Mouse (Mus musculus) B cell, adult 67 days (primary cell): ENCODE results near the gene Gm21170. TPM values are rescaled to one million over a fixed set of nuclear protein-coding genes. Genes with fewer than 3 reads are reported as not detected.

Source experiments
- total RNA-seq, 2 experiments: library from RNA; stranded (reverse); gene quantifications; 4 replicates each; pipeline ENCODE4 v1.2.4; 2023

The Gm21170 gene
- not detected for total RNA-seq

DNA sequence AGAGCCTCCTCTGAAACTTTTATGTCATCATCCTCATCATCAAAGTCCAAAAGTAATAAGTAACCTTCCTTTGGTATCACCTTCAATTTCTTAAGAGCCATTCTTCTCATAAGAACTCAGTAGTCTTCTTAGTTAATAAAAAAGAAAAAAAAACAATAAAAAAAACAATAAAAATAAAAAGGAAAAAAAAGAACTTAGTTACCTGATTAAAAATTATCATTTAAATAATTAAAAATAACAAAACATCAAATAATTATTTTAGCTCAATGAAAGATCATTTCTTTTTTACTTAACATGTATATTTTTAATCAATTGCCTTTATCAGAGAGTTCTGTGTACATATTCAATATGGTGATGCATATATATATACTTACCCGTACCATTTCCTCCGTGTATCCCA, at the start of gene Gm21170:
Gene Gm21170 (minus strand): TSS at position 101 of the 400 bp plus-strand sequence.

Other genes starting within 250 kb of the Gm21170 start
- gene Gm21256, start 240.1 kb downstream of the Gm21170 start, total RNA-seq, result not detected